Mouse (Mus musculus): ENCODE measurements at regions not wholly inside any gene's neighbourhood (a gene's known extent, or its start where the extent isn't known, plus 50 kb on each side); places are given as distances from the start of the nearest gene placed in this dataset.

GRCm38 (mm10) chr8:116430051-116430450 lies 74.7 kb upstream of the Dynlrb2 start:
- no peaks in the 10 kb centered on the region for H3K79me2 ChIP-seq (ENCODE audit: control insufficient read depth, insufficient read depth, low read length)
- 88% methylated on average over 5 of the region's 5 CpGs for WGBS
- no peak overlapping the region for H3K27ac ChIP-seq (replicated peaks; ENCODE audit: insufficient read depth, low read depth, low read length)
- no peak for DNase-seq (ENCODE audit: extremely low read depth, low read depth, low spot score)
- H3K27me3 ChIP-seq (ENCODE audit: control insufficient read depth, insufficient read depth, low read length) = no peaks in the 10 kb centered on the region
- H3K4me3 ChIP-seq (ENCODE audit: insufficient read depth, low read depth, low read length) = no peak overlapping the region
- no peaks in the 10 kb centered on the region for H3K36me3 ChIP-seq (ENCODE audit: control insufficient read depth, insufficient read depth, low read length)
- H3K4me1 ChIP-seq (ENCODE audit: control insufficient read depth, insufficient read depth, low read length) = no peaks in the 10 kb centered on the region
- TF ChIP-seq POLR2A (IDR thresholded peaks at IDR 0.05; ENCODE audit: extremely low read depth, insufficient read depth, low read length) (no peak), CTCF (IDR thresholded peaks at IDR 0.05; ENCODE audit: low read depth, low read length) (no peak)
- no peak overlapping the region for H3K9ac ChIP-seq (ENCODE audit: low read depth, low read length)

DNA sequence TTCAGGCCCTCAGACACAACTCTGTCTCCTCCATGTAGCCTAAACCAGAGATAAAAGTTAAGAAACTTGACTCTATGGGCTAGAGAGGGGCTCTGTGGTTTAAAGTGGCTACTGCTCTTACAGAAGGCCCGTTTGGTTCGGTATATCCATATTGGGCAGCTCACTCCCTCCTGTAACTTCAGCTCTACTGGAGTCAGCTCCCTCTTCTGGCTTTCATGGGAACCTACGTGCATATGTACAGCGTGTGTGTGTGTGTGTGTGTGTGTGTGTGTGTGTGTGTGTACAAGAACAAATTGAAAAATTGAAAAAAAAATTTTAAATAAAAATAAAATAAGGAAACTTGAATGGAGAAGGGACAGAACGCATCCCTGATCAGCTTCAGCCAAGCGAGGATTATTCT lies 75.1 kb upstream of the Dynlrb2 start:
- H3K36me3 ChIP-seq (ENCODE audit: control insufficient read depth, insufficient read depth, low read length) = no peaks in the 10 kb centered on the region
- DNase-seq (ENCODE audit: extremely low read depth, low read depth, low spot score) = no peak
- H3K4me3 ChIP-seq (ENCODE audit: insufficient read depth, low read depth, low read length) = no peak overlapping the region
- no peaks in the 10 kb centered on the region for H3K4me1 ChIP-seq (ENCODE audit: control insufficient read depth, insufficient read depth, low read length)
- no peaks in the 10 kb centered on the region for H3K79me2 ChIP-seq (ENCODE audit: control insufficient read depth, insufficient read depth, low read length)
- H3K9ac ChIP-seq (ENCODE audit: low read depth, low read length) = no peak overlapping the region
- H3K27ac ChIP-seq (replicated peaks; ENCODE audit: insufficient read depth, low read depth, low read length) = no peak overlapping the region
- WGBS = 82% methylated on average over 6 of the region's 6 CpGs
- TF ChIP-seq POLR2A (IDR thresholded peaks at IDR 0.05; ENCODE audit: extremely low read depth, insufficient read depth, low read length) (no peak), CTCF (IDR thresholded peaks at IDR 0.05; ENCODE audit: low read depth, low read length) (no peak)
- H3K27me3 ChIP-seq (ENCODE audit: control insufficient read depth, insufficient read depth, low read length) = no peaks in the 10 kb centered on the region

DNA sequence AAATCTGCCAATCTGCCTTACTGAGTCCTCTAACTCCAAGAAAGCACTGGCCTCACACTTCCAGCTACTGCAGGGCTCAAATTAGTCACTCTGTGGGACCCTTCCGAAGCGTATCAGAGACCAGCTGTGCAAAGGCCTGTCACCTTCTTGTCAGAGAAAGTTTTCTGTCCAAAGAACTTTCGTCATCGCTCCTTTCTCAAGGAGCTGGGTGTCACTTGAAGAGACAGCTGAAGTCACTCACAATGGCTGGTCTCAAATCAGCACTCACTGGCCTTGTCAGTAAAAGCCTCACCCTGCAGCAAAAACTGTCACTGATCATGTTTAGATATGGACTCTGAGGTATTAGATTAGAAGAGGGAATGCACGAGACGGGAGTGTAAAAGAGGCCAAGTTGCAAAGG lies 81.9 kb upstream of the Dynlrb2 start:
- H3K27me3 ChIP-seq (ENCODE audit: control insufficient read depth, insufficient read depth, low read length) = no peaks in the 10 kb centered on the region
- no peak for DNase-seq (ENCODE audit: extremely low read depth, low read depth, low spot score)
- no peak overlapping the region for H3K27ac ChIP-seq (replicated peaks; ENCODE audit: insufficient read depth, low read depth, low read length)
- H3K36me3 ChIP-seq (ENCODE audit: control insufficient read depth, insufficient read depth, low read length) = no peaks in the 10 kb centered on the region
- no peaks in the 10 kb centered on the region for H3K4me1 ChIP-seq (ENCODE audit: control insufficient read depth, insufficient read depth, low read length)
- no peak overlapping the region for H3K4me3 ChIP-seq (ENCODE audit: insufficient read depth, low read depth, low read length)
- TF ChIP-seq CTCF (IDR thresholded peaks at IDR 0.05; ENCODE audit: low read depth, low read length) = no peak
- TF ChIP-seq POLR2A (IDR thresholded peaks at IDR 0.05; ENCODE audit: extremely low read depth, insufficient read depth, low read length) = no peak
- 91% methylated on average over 6 of the region's 6 CpGs for WGBS
- H3K79me2 ChIP-seq (ENCODE audit: control insufficient read depth, insufficient read depth, low read length) = no peaks in the 10 kb centered on the region
- no peak overlapping the region for H3K9ac ChIP-seq (ENCODE audit: low read depth, low read length)

GRCm38 (mm10) chr8:116412703-116413102 lies 92.1 kb upstream of the Dynlrb2 start:
- Histone ChIP-seq H3K27ac (replicated peaks; ENCODE audit: insufficient read depth, low read depth, low read length) (no peak overlapping the region), H3K79me2 (ENCODE audit: control insufficient read depth, insufficient read depth, low read length) (no peaks in the 10 kb centered on the region), H3K36me3 (ENCODE audit: control insufficient read depth, insufficient read depth, low read length) (no peaks in the 10 kb centered on the region), H3K9ac (ENCODE audit: low read depth, low read length) (no peak overlapping the region), H3K27me3 (ENCODE audit: control insufficient read depth, insufficient read depth, low read length) (no peaks in the 10 kb centered on the region), H3K4me1 (ENCODE audit: control insufficient read depth, insufficient read depth, low read length) (no peaks in the 10 kb centered on the region), H3K4me3 (ENCODE audit: insufficient read depth, low read depth, low read length) (no peak overlapping the region)
- DNase-seq (ENCODE audit: extremely low read depth, low read depth, low spot score) = no peak
- 50% methylated on average over 12 of the region's 12 CpGs for WGBS
- TF ChIP-seq CTCF (IDR thresholded peaks at IDR 0.05; ENCODE audit: low read depth, low read length) = no peak
- no peak for TF ChIP-seq POLR2A (IDR thresholded peaks at IDR 0.05; ENCODE audit: extremely low read depth, insufficient read depth, low read length)

- Histone ChIP-seq H3K79me2 (ENCODE audit: control insufficient read depth, insufficient read depth, low read length) (no peaks in the 10 kb centered on the region), H3K36me3 (ENCODE audit: control insufficient read depth, insufficient read depth, low read length) (no peaks in the 10 kb centered on the region), H3K4me1 (ENCODE audit: control insufficient read depth, insufficient read depth, low read length) (no peaks in the 10 kb centered on the region), H3K27ac (replicated peaks; ENCODE audit: insufficient read depth, low read depth, low read length) (no peak overlapping the region), H3K27me3 (ENCODE audit: control insufficient read depth, insufficient read depth, low read length) (no peaks in the 10 kb centered on the region), H3K4me3 (ENCODE audit: insufficient read depth, low read depth, low read length) (no peak overlapping the region), H3K9ac (ENCODE audit: low read depth, low read length) (no peak overlapping the region)
- no peak for TF ChIP-seq CTCF (IDR thresholded peaks at IDR 0.05; ENCODE audit: low read depth, low read length)
- TF ChIP-seq POLR2A (IDR thresholded peaks at IDR 0.05; ENCODE audit: extremely low read depth, insufficient read depth, low read length) = no peak
- 79% methylated on average over 5 of the region's 5 CpGs for WGBS
- DNase-seq (ENCODE audit: extremely low read depth, low read depth, low spot score) = no peak
These were observed 94.7 kb upstream of the Dynlrb2 start for GRCm38 (mm10) chr8:116410041-116410440.

DNA sequence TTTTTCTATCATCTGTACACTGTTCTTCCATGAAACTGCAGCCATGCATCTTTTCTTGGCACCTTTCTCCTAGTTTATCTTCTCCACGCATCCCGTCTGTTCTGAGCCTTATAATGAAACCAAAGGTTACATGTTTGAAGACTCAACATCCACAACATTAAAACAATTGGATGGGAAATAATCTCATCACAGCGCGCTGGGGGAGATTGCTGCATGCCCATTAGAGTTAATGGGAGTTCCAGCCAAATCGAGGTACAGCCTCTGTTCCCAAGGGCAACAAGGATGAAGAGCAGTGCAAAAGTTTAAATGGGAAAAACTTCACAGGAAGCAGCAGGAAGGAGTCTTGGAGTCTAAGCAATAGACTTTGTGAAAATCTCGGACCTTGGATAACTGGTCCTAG lies 95.8 kb upstream of the Dynlrb2 start:
- H3K79me2 ChIP-seq (ENCODE audit: control insufficient read depth, insufficient read depth, low read length) = no peaks in the 10 kb centered on the region
- H3K27me3 ChIP-seq (ENCODE audit: control insufficient read depth, insufficient read depth, low read length) = no peaks in the 10 kb centered on the region
- H3K9ac ChIP-seq (ENCODE audit: low read depth, low read length) = no peak overlapping the region
- TF ChIP-seq CTCF (IDR thresholded peaks at IDR 0.05; ENCODE audit: low read depth, low read length) = no peak
- TF ChIP-seq POLR2A (IDR thresholded peaks at IDR 0.05; ENCODE audit: extremely low read depth, insufficient read depth, low read length) = no peak
- no peaks in the 10 kb centered on the region for H3K36me3 ChIP-seq (ENCODE audit: control insufficient read depth, insufficient read depth, low read length)
- no peak overlapping the region for H3K27ac ChIP-seq (replicated peaks; ENCODE audit: insufficient read depth, low read depth, low read length)
- H3K4me3 ChIP-seq (ENCODE audit: insufficient read depth, low read depth, low read length) = no peak overlapping the region
- peaks cover 7% of the 10 kb centered on the region for H3K4me1 ChIP-seq (ENCODE audit: control insufficient read depth, insufficient read depth, low read length)
- 78% methylated on average over 6 of the region's 6 CpGs for WGBS
- DNase-seq (ENCODE audit: extremely low read depth, low read depth, low spot score) = no peak

Measured in liver, adult 2 months (tissue).